Mouse (Mus musculus) testis, postnatal 14 days (tissue): ENCODE measurements around the gene Cog6.

Experiments used
- DNase-seq: peaks from one replicate; pipeline ENCODE4 v3.0.0; 2021; ENCODE audit warnings: low spot score

Gene Cog6

DNA sequence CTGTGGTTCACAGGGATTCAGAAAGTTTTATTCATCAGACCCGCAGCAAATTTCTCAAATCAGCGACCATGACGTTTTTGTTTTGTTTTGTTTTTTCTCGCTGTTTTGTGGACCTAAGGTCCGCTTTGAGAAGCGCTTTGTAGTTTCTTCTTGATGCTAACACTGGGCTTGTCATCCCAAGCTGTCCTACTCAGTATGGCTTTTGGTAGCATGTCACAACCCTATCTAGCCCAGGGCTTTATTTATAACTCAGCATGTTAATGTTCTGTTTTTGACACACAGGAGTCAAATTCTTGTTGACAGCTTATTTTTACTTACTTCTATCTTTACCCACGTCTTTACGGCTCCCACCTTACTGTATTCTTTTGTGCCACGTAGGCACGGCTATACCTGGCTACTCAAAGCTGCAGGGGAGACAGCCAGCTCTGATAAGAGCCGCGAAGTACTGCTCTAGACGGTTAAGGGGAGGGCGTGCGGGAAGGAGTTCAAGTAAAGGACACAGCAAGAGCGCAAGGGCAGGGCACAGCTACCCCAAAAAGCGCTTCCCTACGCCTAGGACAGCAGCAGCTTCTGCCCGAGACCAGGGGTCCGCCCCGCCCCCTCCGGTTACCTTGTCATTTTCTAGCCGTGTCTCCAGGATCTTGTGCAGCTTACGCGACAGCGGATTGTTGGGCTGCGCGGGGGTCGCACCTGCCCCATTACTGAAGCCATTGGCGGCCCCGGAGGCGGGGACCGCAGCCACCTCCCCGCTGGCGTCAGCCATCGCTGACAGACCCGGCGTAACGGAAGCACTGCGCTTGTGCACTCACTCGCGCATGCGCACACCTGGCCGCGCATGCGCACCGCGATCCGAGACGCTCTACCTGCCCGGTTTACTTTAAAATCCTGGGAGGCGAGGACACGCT, at the start of gene Cog6:
Cog6 (minus strand) TSS at position 802 of the 905 bp plus-strand sequence.
- DNase-seq = peak; percentile 87

DNA sequence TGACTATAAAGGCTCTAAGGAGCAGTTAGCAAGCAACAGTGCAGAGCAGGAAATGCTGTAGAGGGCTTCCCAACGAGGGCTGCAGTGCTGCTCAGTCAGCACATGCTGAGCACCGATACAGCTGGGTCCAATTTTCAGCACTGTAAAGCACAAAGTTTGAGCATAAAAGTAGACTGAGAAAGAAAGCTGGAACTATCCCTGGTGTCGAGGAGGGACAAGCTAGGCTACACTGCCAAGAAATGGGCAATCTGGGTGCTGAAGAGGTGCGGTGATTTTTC, 49.0 kb upstream of the Cog6 start:
- no peak for DNase-seq

DNA sequence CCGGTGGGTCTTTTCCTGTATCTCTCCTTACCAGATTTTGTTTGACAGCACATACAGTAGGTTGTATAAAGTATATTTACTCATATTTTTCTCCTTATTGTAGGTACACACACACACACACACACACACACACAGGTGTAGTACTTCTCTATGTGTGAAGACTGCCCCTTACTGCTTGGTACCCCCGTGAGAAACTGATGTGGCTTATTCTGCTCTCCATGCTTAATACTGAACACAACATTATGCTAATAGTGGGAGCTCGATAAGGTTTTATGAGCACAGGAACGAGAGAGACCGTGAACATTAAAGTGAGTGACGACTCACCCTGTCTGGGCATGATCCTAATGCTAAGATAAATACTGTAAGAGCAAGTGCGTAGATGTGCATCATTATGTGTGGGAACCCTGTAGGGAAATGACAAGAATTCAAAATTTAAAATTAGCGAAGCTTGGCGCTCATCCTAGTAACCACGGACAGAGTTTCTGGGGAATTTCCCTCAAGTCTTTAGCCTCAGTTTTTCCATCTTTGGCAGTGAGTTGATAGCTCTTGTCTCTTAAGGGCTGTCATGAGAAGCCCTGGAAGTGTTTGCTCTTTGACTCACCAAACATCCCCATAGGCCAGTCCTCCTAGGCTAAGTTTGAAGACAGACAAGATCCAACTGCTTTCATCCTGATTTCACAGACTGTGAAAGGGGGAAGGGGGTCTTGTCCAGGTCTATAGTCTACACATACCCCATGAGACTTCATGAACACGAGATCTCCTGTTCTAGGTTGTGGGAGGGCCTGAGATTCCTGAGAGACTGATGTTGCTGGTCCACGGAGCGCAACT, 48.4 kb upstream of the Cog6 start:
- no peak for DNase-seq

DNA sequence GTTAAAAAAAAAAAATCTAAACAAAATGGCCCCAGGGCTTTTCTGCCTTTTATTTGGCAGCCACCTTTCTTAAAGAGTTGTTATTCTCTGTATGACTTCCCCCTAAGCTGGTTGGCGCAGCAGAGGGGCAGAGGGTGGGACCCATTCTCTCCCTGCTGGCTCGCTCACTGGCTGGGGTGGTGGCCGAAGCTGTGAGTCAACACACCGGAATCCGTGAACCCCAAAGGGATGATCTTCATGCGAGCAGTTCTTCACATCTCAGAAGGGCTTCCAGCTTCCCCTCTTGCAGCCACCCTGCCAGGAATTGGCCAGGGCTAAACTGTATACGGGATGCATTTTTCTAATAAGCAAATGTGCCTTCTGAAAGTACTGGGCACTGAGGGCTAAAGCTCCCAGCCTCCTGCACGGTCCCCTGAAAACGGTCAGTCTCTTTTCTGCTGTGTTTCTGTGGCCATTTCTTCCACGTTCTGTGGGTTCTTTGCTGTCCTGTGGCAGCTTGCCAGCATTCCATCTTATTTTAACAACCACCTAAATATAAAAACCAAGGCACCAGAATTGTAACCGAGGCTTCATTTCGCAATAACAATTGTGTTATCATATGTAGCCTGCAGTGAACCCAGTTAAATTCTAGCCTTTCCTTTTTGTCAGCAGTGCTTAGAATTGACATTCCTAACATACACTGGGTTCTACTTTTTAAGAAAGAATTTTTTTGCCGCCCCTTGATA, 46.5 kb upstream of the Cog6 start:
- no peak for DNase-seq

DNA sequence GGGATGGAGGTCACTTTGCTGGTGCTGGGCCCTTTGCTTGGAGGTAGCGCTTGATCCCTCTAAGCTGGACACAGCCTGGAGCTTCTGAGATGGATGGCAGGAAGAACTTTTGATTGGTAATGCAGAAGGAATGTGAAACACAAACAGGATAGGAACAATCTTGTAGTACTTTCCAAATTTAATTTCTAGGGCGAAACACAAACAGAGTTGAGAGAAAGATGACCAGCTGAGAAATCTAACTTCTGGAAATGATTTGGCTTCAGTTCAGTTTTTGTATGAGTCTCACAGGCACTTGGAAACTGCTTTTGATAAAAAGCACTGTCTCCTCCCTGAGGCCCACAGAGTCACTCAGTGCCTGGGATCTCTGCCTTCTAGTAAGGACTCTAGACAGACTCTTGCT, 42.9 kb upstream of the Cog6 start:
- no peak for DNase-seq

DNA sequence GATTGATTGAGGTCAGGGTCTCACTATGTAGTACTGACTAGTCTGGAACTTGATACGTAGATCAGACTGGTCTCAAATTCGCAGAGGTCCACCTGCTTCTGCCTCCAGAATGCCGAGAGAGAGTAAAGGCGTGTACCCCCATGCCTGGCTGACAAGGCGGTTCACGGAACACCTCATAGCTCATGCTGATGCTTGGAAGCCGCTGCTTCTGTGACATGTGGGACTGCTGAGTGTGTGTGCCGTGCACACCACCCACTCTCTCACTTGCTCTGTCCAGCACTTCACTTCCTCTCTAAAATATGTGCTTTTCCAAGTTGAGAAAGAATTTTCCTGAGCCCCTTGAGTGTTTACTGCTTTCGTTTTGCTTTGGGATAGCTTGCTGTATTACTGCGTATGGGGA, 39.4 kb upstream of the Cog6 start:
- DNase-seq = no peak

DNA sequence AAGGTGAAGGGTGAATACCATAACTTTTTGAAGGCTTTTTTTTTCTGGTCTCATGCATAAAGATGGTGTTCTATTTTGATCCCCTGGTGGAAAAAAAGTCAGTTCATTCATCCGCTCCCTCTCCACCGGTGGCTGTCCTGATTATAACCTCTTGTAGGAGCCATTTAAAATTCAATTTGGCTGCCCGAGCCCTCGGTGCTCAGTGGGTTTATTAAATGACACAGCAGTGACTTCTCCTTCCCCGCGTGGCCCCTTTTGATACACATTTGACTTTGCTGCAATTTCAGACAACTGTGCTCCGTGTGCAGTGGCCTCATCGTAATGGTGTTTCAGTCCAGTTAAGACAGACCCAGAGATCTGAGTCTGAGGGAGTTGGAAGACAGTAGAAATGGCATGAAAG, 35.3 kb upstream of the Cog6 start:
- DNase-seq = no peak

DNA sequence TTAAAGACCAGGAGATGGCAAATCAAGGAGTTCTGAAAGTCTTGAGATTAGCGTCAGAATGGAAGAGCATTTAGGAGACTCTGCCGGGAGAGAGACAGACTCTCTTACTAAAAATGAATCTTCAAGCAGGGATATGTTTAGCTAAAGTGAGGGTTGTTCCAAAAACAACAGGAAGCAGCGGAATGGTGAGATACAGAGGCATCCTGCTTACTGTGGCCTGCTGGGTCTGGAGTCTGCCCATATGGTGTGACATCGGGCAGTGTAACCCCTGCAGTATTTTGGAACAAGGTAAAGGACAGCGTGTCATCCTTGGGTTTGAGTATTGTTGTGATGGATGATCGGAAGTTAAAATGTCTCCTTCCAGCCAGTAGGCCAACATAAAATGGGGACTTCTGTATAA, 29.3 kb upstream of the Cog6 start:
- no peak for DNase-seq

DNA sequence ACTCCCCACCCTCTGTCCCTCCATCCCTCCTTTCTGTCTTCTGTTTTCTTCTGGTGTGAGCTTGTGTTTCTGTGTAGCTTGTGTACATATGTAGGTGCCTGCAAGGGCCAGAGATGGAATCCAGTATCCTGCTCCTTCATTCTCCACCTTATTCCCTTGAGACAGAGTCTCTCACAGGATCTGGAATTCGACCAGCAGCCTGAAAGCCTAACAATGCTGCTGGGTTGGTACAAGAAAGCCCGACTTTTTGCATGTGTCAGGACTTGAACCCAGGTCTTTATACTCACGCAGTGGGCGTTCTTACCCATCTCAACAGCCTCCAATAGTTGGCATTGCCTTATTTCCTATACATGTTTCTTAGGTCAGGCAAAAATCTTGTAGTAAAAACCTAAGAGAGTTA, 28.7 kb upstream of the Cog6 start:
- no peak for DNase-seq

DNA sequence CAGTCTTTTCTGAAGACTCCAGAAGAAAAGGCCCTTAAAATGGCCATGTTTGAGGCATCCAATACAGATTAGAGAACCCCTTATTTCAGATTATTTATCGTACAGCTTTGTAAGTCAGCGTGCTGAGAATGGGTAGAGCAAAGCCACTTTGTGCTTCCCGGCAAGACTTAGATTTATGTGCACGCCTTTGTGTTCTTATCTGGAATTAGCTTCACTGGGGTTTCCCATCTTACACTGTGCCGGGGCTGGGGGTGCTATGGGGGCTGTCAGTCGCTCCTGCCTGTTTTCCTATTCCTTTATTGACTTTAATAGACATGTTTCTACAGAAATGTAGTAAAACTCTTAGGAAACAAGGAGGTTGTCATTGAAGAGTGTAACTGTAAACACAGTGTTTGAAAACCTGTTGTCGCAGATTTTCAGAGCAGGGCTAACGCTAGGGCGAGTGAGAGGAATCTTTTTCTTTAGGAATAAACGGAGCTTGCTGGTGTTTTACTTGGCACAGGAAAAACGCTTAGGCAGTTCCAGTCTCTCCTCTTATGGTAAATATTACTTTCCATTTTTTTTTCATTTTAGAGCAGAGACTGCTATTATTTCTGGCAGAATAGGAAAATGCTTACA, 27.8 kb upstream of the Cog6 start:
- DNase-seq = no peak

DNA sequence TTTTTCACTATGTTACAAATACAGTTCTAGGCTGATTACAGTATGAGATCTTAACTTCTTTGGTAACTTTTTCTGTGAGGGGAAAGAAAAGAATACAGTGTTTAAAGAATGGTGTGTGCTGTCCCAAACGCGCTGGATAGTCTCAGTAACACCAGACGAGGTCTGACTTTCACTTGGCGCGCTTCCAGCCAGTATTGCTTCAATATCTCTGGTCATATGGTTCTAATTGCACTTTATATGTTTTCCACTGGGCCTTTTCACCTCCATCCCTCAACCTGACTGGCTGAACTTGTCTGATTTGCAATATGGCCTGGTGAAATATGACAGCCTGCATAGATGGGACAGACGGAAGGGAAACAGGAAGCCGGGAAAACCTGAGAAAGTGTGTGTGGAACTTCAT, 27.2 kb upstream of the Cog6 start:
- no peak for DNase-seq

DNA sequence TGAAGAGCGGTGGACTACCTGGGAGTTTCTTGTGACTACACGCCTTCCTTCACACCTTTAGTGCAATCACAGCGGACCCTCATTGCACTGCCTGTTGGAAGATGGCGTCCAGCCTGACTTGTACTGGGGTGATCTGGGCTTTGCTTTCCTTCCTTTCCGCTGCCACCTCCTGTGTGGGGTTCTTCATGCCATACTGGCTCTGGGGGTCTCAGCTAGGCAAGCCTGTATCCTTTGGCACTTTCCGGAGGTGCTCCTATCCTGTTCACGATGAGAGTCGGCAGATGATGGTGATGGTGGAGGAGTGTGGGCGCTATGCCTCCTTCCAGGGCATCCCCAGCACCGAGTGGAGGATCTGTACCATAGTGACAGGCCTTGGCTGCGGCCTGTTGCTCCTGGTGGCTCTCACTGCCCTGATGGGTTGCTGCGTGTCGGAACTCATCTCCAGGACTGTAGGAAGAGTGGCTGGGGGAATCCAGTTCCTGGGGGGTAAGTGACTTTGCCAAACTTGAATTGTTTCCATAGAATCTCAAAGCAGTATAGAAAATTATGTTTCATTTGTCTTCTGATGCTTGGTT, 26.3 kb upstream of the Cog6 start:
- DNase-seq = no peak

DNA sequence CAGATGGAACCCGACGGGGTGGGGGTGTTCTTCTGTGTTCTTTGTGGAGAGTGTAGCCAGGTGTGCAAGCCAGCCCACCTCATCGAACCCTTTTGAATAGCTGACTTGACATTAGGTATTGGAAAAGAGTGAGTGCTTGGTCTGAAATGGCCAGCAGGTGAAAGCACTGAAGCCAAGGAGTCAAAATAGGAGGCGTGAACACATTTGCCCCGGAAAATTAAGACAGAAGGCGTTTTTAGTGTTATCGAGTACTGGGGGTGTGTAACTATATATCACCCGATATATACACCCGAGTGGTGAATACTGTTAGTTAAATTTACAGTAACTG, 25.2 kb upstream of the Cog6 start:
- DNase-seq = no peak

DNA sequence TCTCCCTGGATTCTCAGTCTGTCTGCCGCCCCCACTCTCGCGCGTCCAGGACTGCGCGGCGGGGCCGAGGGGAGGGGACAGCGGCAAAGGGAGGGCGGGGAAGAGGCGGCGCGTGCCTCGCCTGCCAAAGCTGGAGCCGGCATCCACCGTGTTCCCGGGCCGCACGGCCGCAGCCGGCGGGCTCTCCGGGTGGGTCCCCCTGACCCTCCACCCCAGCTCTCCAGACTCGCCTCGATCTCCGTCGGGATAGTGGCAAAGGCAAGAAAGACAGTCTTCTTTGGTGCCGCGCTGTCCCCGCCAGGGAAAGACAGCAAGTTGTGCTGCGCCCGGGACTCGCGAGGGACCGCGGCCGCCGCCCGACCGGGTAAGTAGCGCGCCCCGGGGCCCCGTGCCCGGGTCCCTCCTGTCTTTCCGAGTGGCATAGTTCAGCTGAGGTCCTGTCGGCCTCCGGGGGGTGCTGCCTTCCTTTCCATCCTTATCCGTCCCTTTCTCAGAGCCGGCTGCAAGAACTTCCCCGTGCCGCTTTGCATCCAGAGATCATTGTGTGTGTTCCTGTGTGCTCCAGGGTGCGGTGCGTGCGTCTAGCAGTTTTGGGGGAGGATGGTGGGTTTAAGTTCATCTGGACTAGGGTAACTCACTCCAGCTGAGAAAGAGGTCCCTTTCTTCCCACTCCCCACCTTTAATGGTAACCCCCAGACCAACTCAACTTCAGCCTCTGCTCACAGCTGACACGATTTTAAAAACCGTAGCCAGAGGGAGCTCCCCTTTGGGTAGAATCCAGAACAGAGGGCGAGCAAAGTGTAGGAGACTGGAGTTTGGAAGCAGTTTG, 24.6 kb upstream of the Cog6 start, which contains the start of gene Lhfp:
Lhfp (plus strand) TSS at position 118 of the 829 bp plus-strand sequence.
- DNase-seq = peak; percentile 49

DNA sequence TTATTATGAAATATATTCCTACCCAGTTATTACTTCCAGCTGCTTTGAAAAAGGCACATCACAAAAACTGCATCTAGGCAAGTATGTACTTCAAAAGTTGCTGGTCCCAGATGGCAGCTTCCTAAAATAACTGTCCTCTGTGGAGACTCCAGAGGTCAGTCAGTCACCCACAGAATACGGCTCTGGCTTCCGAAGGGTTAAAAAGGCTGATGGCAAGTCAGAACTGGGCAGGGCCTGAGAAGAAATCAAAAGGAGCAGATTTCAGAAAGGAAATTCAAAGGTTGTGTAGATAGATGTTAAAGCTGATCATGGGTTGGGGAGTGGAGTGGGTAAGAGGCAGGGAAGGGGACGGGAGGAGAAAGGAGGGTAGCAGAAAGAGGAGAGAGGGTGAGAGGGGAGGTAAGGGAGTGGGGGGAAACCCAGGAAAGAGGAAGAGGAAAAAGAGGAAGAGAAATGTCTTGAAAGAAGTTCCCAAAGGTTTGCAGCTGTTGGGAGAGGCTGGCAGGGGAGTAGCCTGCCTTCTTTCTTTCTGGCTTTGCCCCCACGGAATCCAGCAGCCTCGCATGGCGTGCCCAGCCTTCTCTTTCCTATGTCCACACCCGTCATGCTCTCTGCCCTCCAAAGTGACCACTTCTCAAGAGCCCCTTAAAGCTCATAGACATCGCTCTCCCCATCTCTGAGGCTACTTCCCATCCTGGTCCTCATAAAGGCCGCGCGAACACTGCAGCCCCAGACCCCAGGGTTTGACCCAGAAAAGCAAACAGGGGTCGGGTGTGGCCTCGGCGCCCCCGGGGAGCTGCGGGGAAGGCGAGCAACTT, 23.8 kb upstream of the Cog6 start:
- no peak for DNase-seq

DNA sequence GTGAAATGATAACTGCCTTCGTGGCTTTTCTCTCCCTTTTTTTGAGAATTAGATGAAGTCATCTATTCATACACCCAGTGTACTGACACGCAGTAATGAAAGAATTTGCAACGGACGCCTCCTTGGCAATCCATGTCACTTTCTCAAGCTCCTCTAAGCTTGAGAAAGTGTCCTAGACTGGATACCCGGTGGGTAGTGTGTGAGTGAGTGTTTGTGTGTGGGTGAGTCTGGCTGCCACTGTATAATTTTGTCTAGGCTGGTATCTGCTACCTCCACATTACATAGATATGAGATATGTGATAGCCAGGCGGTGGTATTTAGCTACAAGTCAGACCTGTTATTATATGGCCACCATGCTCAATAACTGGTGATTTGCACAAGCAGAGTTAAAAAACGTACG, 22.7 kb upstream of the Cog6 start:
- DNase-seq = no peak

DNA sequence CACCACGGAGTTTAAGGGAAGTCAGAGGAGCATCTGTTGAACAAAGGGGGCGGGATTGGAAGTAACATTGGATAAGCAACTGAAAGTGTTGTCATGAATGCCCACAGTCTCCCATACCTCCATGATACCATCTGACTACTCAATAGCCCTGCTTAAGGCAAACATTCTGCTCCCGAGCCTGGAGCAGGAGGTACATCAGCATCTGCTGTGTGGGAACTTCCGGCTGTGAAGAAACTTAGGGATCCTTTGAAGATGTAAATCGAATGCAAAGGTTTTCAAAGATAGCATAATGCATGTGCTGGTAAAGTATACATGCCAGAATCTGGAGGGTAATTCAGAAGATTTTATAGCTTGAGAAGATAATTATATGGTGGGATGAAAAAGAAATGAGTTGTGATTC, 21.9 kb upstream of the Cog6 start:
- DNase-seq = no peak

DNA sequence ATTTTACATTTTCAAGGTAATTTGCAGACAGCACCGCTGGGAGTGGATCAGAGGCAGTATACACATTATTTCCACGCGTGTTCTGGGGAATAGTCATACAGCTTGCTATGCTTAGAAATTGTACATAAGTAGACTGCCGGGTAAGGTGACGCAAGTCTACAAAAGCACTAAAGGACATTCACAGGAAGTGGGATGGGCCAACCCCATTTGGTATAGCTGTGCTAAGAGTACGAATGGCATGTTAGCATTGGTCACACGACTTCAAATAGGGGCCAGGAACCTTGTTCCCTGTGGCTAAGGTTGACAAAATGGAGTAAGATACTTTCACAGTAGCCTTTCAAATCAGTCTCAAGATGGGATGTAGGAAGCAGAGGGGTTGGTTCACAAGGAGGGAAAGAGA, 19.9 kb upstream of the Cog6 start:
- DNase-seq = no peak

DNA sequence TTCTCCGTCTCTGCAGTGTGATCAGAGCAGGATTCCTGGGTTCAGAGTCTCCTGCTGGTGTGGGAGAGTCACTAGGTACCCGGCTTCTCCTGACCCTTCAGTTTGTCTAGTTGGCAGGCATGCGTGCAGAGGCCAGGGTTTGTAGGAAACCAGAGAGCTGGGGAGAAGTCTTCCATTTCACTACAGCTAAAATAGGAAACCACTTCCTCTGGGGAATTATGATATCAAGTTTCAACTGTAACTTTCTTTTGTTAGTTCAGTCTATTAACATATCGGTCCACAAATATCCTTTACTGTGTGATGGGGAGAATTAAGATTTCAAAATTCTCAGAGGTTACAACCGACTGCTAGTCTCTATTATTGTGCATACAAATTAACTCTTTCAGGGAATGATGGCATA, 19.0 kb upstream of the Cog6 start:
- no peak for DNase-seq

DNA sequence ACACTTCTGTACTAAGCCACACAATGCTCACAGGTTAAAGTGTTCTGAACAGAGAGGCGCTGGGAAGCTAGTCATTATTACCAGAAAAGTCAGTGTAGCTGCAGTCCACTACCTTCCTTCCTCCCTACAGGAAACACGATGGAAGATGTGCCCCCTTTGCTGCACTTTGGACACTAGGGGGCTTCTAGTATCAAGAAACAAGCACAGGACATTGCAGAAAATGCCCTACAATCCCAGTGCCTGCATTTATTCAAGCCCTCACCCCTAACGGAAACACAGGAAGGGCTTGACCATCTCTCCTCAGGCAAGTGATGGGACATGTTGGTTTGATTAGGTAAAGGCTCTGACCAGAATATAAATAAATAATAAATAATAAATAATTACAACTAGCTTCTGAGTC, 16.4 kb upstream of the Cog6 start:
- no peak for DNase-seq
